Mouse (Mus musculus) intestine, embryonic 16.5 days (tissue): ENCODE data around the gene Sdhb. TPM values are rescaled to one million over a fixed set of nuclear protein-coding genes. Genes with fewer than 3 reads are reported as not detected.

ENCODE experiments used
- ATAC-seq: fragments of 200-750 bp; cut with Nextera tagmentation; 2 replicates; pipeline ENCODE4 v1.8.0; 2017; ENCODE audit warnings: moderate TSS enrichment, moderate library complexity
- H3K27ac ChIP-seq: fragments of 300-500 bp; sonication (generic); 2 replicates; pipeline ENCODE4 v1.5.1; 2014; ENCODE audit warnings: mild to moderate bottlenecking, low read length
- H3K27me3 ChIP-seq: fragments of 300-500 bp; sonication (generic); replicated peaks from 2 replicates; pipeline ENCODE4 v1.6.1; 2014; ENCODE audit warnings: low read length, control low read depth, mixed read lengths; ENCODE audit not compliant: control insufficient read depth, insufficient read depth
- H3K36me3 ChIP-seq: fragments of 300-500 bp; sonication (generic); 2 replicates; pipeline ENCODE4 v1.6.1; 2014; ENCODE audit warnings: low read length, control low read depth; ENCODE audit not compliant: control insufficient read depth, insufficient read depth
- H3K4me1 ChIP-seq: fragments of 300-500 bp; sonication (generic); 2 replicates; pipeline ENCODE4 v1.6.1; 2014; ENCODE audit warnings: low read length, control low read depth, mixed read lengths; ENCODE audit not compliant: control insufficient read depth, insufficient read depth
- H3K4me2 ChIP-seq: fragments of 300-500 bp; sonication (generic); 2 replicates; pipeline ENCODE4 v1.6.1; 2014; ENCODE audit warnings: low read depth, low read length, control low read depth
- H3K4me3 ChIP-seq: fragments of 300-500 bp; sonication (generic); 2 replicates; pipeline ENCODE4 v1.5.1; 2014; ENCODE audit warnings: mild to moderate bottlenecking, low read length
- H3K9ac ChIP-seq: fragments of 300-500 bp; sonication (generic); 2 replicates; pipeline ENCODE4 v1.6.1; 2014; ENCODE audit warnings: low read depth, low read length
- H3K9me3 ChIP-seq: fragments of 300-500 bp; sonication (generic); 2 replicates; pipeline ENCODE4 v1.6.1; 2016; ENCODE audit warnings: low read length, control low read depth; ENCODE audit not compliant: control insufficient read depth
- WGBS: fragments of 180-500 bp; shearing (Covaris S2); extraction: QIAGEN DNeasy Blood & Tissue Kit; methylation state at CpG from one replicate; pipeline ENCODE4 v1.1.7; 2014; 5-methylcytosine and 5-hydroxymethylcytosine counted together
- polyA plus RNA-seq: library from polyadenylated mRNA; unstranded; fragments of >200 nt; fragmentation: Nextera tagmentation; extraction: Ambion mirVana; gene quantifications from 2 replicates; pipeline ENCODE4 v1.2.1, GENCODE M21; 2015

The Sdhb gene
- polyA plus RNA-seq = 671 and 689 TPM in 2 replicates

- Histone ChIP-seq H3K9ac (peak within 1 kb of the TSS; percentile 90), H3K27me3 (no peaks in the 10 kb centered on the region), H3K4me3 (peak within 1 kb of the TSS; percentile 76), H3K4me2 (peak within 1 kb of the TSS; percentile 74), H3K27ac (peak within 1 kb of the TSS; percentile 83), H3K9me3 (no peaks in the 10 kb centered on the region), H3K4me1 (peaks cover 27% of the 10 kb centered on the region), H3K36me3 (no peaks in the 10 kb centered on the region)
- 2% methylated on average over 37 of the region's 37 CpGs for WGBS
- ATAC-seq = peak; percentile 96
Observed at GRCm38 (mm10) chr4:140960781-140961466, at the start of gene Sdhb. Gene Sdhb, plus strand, starts transcription at chr4:140961203.

GRCm38 (mm10) chr4:140911416-140911815 lies 49.6 kb upstream of the Sdhb start:
- H3K4me1 ChIP-seq = peaks cover under 1% of the 10 kb centered on the region; the same call in 1 of the 2 replicates
- H3K9me3 ChIP-seq = no peaks in the 10 kb centered on the region
- no peak overlapping the region for H3K9ac ChIP-seq
- peaks cover 3% of the 10 kb centered on the region; the same call in 1 of the 2 replicates for H3K27me3 ChIP-seq
- H3K4me3 ChIP-seq = no peak overlapping the region
- 87% methylated on average over 9 of the region's 9 CpGs for WGBS
- no peaks in the 10 kb centered on the region for H3K36me3 ChIP-seq
- no peak for ATAC-seq
- no peak overlapping the region for H3K4me2 ChIP-seq
- no peak overlapping the region for H3K27ac ChIP-seq

GRCm38 (mm10) chr4:140912271-140912833 lies 48.7 kb upstream of the Sdhb start:
- H3K9me3 ChIP-seq = no peaks in the 10 kb centered on the region
- no peak overlapping the region for H3K9ac ChIP-seq
- H3K27me3 ChIP-seq = peaks cover 3% of the 10 kb centered on the region; the same call in 1 of the 2 replicates
- no peaks in the 10 kb centered on the region for H3K4me1 ChIP-seq
- H3K4me3 ChIP-seq = no peak overlapping the region
- WGBS = 75% methylated on average over 10 of the region's 10 CpGs
- no peak for ATAC-seq
- H3K27ac ChIP-seq = no peak overlapping the region
- no peak overlapping the region for H3K4me2 ChIP-seq
- H3K36me3 ChIP-seq = no peaks in the 10 kb centered on the region

- ATAC-seq = no peak
- no peak overlapping the region for H3K27ac ChIP-seq
- H3K36me3 ChIP-seq = no peaks in the 10 kb centered on the region
- 87% methylated on average over 9 of the region's 9 CpGs for WGBS
- H3K9me3 ChIP-seq = no peaks in the 10 kb centered on the region
- H3K9ac ChIP-seq = no peak overlapping the region
- H3K4me3 ChIP-seq = no peak overlapping the region
- no peaks in the 10 kb centered on the region for H3K4me1 ChIP-seq
- no peak overlapping the region for H3K4me2 ChIP-seq
- H3K27me3 ChIP-seq = 0 out of 2 replicates have a peak, but pooled peaks cover 3% of the 10 kb centered on the region
Observed at GRCm38 (mm10) chr4:140913565-140913964, 47.4 kb upstream of the Sdhb start.

GRCm38 (mm10) chr4:140914731-140915131 lies 46.3 kb upstream of the Sdhb start:
- H3K4me2 ChIP-seq = no peak overlapping the region
- H3K4me3 ChIP-seq = no peak overlapping the region
- ATAC-seq = no peak
- no peaks in the 10 kb centered on the region for H3K27me3 ChIP-seq
- no peaks in the 10 kb centered on the region for H3K4me1 ChIP-seq
- H3K36me3 ChIP-seq = no peaks in the 10 kb centered on the region
- no peaks in the 10 kb centered on the region for H3K9me3 ChIP-seq
- 59% methylated on average over 6 of the region's 6 CpGs for WGBS
- no peak overlapping the region for H3K9ac ChIP-seq
- H3K27ac ChIP-seq = 0 out of 2 replicates have a peak overlapping the region, but pooled peaks have one; percentile 12

GRCm38 (mm10) chr4:140915235-140915634 lies 45.8 kb upstream of the Sdhb start:
- no peaks in the 10 kb centered on the region for H3K4me1 ChIP-seq
- ATAC-seq = peak; percentile 32; the same call in 1 of the 2 replicates
- no peak overlapping the region for H3K9ac ChIP-seq
- 68% methylated on average over 3 of the region's 3 CpGs for WGBS
- H3K27ac ChIP-seq = 0 out of 2 replicates have a peak overlapping the region, but pooled peaks have one; percentile 45
- no peaks in the 10 kb centered on the region for H3K36me3 ChIP-seq
- H3K27me3 ChIP-seq = no peaks in the 10 kb centered on the region
- H3K4me2 ChIP-seq = no peak overlapping the region
- no peak overlapping the region for H3K4me3 ChIP-seq
- H3K9me3 ChIP-seq = no peaks in the 10 kb centered on the region

- Histone ChIP-seq H3K36me3 (no peaks in the 10 kb centered on the region), H3K9me3 (no peaks in the 10 kb centered on the region), H3K27ac (no peak overlapping the region), H3K4me2 (no peak overlapping the region), H3K27me3 (no peaks in the 10 kb centered on the region), H3K4me1 (peaks cover 2% of the 10 kb centered on the region; the same call in 1 of the 2 replicates), H3K9ac (no peak overlapping the region), H3K4me3 (no peak overlapping the region)
- 89% methylated on average over 5 of the region's 5 CpGs for WGBS
- no peak for ATAC-seq
Observed at GRCm38 (mm10) chr4:140916296-140916695, 44.7 kb upstream of the Sdhb start.

GRCm38 (mm10) chr4:140917451-140917850 lies 43.6 kb upstream of the Sdhb start:
- Histone ChIP-seq H3K27me3 (no peaks in the 10 kb centered on the region), H3K4me2 (no peak overlapping the region), H3K9ac (no peak overlapping the region), H3K27ac (no peak overlapping the region), H3K9me3 (no peaks in the 10 kb centered on the region), H3K36me3 (no peaks in the 10 kb centered on the region), H3K4me1 (peaks cover 2% of the 10 kb centered on the region; the same call in 1 of the 2 replicates), H3K4me3 (no peak overlapping the region)
- 88% methylated on average over 9 of the region's 9 CpGs for WGBS
- ATAC-seq = no peak

GRCm38 (mm10) chr4:140919974-140920836 lies 40.8 kb upstream of the Sdhb start:
- 40% methylated on average over 11 of the region's 11 CpGs for WGBS
- no peaks in the 10 kb centered on the region for H3K9me3 ChIP-seq
- H3K27me3 ChIP-seq = no peaks in the 10 kb centered on the region
- no peaks in the 10 kb centered on the region for H3K36me3 ChIP-seq
- no peak overlapping the region for H3K9ac ChIP-seq
- no peak overlapping the region for H3K4me2 ChIP-seq
- H3K4me3 ChIP-seq = no peak overlapping the region
- ATAC-seq = peak; percentile 73
- H3K27ac ChIP-seq = no peak overlapping the region
- H3K4me1 ChIP-seq = peaks cover 2% of the 10 kb centered on the region; the same call in 1 of the 2 replicates
